Mouse (Mus musculus) cortical plate, adult 2 months (tissue): ENCODE data around the gene 4930572O03Rik. TPM values are rescaled to one million over a fixed set of nuclear protein-coding genes. Genes with fewer than 3 reads are reported as not detected.
"Not testable (repeated sequence)": the region's sequence is repeated elsewhere in the genome, so short reads cannot be mapped to it uniquely, and the experiment has no call there.

Source experiments
- H3K27ac ChIP-seq: fragments of 200-500 bp; 2 replicates; pipeline ENCODE4 v1.5.1; 2012; ENCODE audit warnings: low read length, control low read depth, inconsistent platforms; ENCODE audit not compliant: insufficient read depth
- H3K4me1 ChIP-seq: fragments of 200-500 bp; 2 replicates; pipeline ENCODE4 v1.6.1; 2011; ENCODE audit warnings: low read length; ENCODE audit not compliant: control insufficient read depth, insufficient read depth
- H3K4me3 ChIP-seq: fragments of 200-500 bp; 2 replicates; pipeline ENCODE4 v1.5.1; 2011; ENCODE audit warnings: mild to moderate bottlenecking, low read length, control low read depth; ENCODE audit not compliant: insufficient read depth
- CTCF ChIP-seq: fragments of 200-500 bp; IDR thresholded peaks from 2 replicates; pipeline ENCODE4 v1.5.1; 2011; ENCODE audit warnings: mild to moderate bottlenecking, control low read depth, low read length; ENCODE audit not compliant: insufficient read depth; ENCODE audit errors: extremely low read depth
- polyA plus RNA-seq: library from polyadenylated mRNA; depleted of rRNA; stranded (reverse); fragments of >200 nt; gene quantifications from 2 replicates; pipeline ENCODE4 v1.2.3, GENCODE M21; 2012; rRNA removed

Gene 4930572O03Rik
- polyA plus RNA-seq, 1 experiment, result not detected

DNA sequence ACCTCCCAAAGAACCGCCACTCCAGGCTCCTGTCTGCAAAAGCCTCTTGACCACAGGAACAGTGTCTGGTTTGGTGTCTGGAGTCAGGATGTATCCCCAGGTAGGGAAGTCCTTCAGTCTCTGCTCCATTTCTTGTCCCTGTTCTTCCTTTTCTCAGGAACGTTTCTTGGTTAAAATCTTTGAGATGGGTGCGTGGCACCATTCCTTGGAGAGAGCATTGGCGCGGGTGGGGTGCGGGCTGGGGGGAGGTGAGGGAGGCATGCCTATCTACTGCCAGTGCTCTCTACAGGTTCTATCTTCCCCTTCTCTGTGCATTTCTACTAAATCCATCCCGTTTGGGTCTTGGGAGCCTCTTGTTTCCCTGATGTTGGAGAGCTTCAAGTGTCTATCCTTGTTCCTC, 7.0 kb upstream of the 4930572O03Rik start:
- not testable (repeated sequence) for H3K27ac ChIP-seq, H3K4me1 ChIP-seq, H3K4me3 ChIP-seq

- 0 out of 2 replicates have a peak, but pooled peaks have one; percentile 4 for TF ChIP-seq CTCF
- H3K4me1 ChIP-seq, H3K27ac ChIP-seq, H3K4me3 ChIP-seq: not testable (repeated sequence)
Measured at GRCm38 (mm10) chr5:15652334-15652733, 4.5 kb downstream of the 4930572O03Rik start.

DNA sequence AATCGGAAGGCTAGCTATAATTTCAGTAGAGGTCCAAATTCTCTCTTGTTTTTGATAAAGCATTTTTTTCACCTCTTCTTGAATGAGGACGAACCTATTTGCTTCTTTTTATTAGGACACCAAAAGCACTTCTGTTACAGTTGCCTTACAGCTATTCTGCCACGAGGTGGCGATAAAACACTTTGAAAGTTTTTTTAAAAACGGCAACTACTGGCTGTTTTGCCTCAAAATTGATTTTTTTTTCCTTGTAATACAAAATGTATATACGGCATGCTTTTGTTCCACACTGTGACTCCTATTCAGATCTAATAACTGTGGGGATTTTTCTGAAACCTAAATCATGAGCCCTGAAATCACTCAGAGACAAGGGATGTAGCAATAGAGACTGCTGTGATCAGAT, 11.2 kb downstream of the 4930572O03Rik start:
- H3K4me3 ChIP-seq, H3K4me1 ChIP-seq, H3K27ac ChIP-seq: not testable (repeated sequence)

DNA sequence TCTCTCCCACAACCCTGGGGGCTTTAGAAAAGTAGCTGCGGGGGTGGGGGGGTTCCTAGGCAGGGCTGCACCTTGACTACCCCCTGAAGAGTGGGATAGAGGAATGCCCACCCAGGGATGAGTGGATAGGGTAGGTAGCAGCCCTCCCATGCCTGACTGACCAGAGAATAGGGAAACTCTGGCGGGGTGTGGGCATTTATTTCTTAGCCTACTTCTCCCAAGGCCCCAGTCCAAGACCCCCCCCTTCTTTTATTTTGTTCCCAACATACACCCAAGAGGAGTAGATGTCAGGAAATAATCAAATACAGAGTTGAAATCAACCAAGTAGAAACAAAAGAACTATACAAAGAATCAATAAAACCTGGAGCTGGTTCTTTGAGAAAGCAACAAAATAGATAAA, 19.2 kb downstream of the 4930572O03Rik start:
- not testable (repeated sequence) for H3K27ac ChIP-seq, H3K4me1 ChIP-seq

DNA sequence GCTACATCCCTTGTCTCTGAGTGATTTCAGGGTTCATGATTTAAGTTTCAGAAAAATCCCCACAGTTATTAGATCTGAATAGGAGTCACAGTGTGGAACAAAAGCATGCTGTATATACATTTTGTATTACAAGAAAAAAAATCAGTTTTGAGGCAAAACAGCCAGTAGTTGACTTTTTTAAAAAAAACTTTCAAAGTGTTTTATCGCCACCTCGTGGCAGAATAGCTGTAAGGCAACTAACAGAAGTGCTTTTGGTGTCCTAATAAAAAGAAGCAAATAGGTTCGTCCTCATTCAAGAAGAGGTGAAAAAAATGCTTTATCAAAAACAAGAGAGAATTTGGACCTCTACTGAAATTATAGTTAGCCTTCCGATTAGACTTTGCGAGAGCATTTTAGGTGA, 26.8 kb downstream of the 4930572O03Rik start:
- not testable (repeated sequence) for H3K4me3 ChIP-seq, H3K27ac ChIP-seq, H3K4me1 ChIP-seq

More for the DNA sequence above, 19.2 kb downstream of the 4930572O03Rik start:
- H3K4me3 ChIP-seq, result not testable (repeated sequence)

DNA sequence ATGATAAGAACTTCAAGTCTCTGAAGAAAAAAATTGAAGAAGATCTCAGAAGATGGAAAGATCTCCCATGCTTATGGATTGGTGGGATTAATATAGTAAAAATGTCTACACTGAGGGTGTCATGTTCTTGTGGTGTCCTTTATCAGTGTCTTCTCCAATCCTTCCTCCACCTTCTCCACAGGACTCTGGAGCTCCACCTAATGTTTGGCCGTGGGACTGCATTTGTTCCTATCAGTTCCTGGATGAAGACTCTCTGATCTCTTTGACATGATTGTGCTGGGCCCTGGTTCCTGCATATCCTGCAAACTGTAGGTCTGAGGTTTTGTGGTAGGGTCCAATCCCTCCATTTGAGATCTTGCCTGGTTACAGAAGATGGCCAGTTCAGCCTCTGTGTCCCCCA, 28.7 kb downstream of the 4930572O03Rik start:
- H3K4me3 ChIP-seq, H3K4me1 ChIP-seq, H3K27ac ChIP-seq: not testable (repeated sequence)

GRCm38 (mm10) chr5:15618764-15619163, 38.1 kb downstream of the 4930572O03Rik start, which contains the start of gene Speer4d:
Speer4d (plus strand) TSS chr5:15619064.
- not testable (repeated sequence) for H3K27ac ChIP-seq, H3K4me1 ChIP-seq, H3K4me3 ChIP-seq

DNA sequence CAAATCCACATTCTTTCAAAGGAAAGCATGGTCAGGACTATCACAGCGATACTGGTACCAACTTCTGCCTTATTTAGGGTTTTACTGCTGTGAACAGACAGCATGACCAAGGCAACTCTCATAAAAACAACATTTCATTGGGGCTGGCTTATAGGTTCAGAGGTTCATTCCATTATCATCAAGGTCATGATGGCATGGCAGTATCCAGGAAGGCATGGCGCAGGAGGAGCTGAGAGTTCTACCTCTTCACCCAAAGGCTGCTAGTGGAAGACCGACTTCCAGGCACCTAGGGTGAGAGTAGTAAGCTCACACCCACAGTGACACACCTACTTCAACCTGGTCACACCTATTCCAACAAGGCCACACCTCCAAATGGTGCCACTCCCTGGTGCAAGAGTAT, 40.7 kb downstream of the 4930572O03Rik start:
- H3K4me3 ChIP-seq, H3K27ac ChIP-seq, H3K4me1 ChIP-seq: not testable (repeated sequence)

GRCm38 (mm10) chr5:15610695-15611094, 46.2 kb downstream of the 4930572O03Rik start:
- H3K27ac ChIP-seq, H3K4me3 ChIP-seq, H3K4me1 ChIP-seq: not testable (repeated sequence)

DNA sequence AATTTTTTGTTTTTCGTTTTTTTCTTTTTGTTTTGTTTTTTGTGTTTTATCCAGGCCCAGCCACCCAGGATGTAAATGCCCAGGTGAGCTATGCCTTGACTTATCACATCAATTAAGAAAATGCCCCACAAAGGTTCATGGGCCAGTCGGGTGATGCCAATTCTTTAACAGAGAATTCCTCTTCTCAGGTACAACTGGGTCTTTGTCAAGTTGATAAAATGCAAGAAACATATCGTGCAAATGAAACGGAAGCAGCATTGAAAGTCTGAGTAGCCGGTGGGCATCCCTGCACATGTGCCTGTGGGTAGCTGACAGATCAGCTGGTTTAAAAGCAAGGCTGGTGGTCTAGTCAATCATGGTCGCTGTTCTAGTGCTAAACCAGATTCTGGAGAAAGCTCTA, 50.2 kb downstream of the 4930572O03Rik start:
- not testable (repeated sequence) for H3K4me1 ChIP-seq, H3K4me3 ChIP-seq

DNA sequence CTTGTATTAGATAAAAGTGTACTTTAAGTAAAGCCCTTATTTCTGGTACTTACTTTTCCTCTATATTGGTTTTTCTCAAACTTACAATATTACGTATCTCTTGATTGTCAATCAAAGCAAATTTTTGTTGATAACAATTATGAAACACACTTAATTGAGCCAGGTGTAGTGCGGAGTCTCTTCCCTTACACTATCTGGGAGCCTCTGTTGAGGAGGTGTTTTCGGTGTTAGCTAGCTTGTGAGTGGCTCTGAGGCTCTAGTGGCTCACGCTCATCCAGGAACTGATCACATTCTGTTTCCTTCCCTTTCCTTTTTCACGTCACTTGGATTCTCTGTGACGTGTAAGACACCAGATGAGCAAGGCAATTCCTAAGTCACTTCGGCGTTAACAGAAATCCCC, 53.3 kb downstream of the 4930572O03Rik start:
- not testable (repeated sequence) for H3K4me3 ChIP-seq, H3K27ac ChIP-seq, H3K4me1 ChIP-seq

More for the DNA sequence above, 50.2 kb downstream of the 4930572O03Rik start:
- H3K27ac ChIP-seq, result not testable (repeated sequence)

DNA sequence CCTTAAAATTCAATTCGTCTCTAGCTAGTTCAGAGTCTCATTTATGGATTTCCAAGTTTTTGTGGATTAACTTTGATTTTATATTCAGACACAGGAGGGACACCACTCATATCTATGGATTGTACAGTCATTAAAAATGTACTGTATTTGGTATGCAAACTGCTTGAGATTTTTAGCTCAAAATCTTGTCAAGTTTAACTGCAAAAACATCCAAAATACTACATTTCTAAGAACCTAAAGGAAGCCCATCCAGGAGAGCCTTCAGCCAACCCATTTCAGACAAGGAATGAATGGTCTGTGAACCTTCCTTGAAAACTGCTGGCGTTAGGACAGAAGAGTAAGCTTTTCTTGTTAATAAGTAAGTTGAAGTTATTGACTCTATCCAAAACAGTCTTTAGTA, 53.9 kb downstream of the 4930572O03Rik start:
- H3K4me3 ChIP-seq, H3K27ac ChIP-seq, H3K4me1 ChIP-seq: not testable (repeated sequence)

DNA sequence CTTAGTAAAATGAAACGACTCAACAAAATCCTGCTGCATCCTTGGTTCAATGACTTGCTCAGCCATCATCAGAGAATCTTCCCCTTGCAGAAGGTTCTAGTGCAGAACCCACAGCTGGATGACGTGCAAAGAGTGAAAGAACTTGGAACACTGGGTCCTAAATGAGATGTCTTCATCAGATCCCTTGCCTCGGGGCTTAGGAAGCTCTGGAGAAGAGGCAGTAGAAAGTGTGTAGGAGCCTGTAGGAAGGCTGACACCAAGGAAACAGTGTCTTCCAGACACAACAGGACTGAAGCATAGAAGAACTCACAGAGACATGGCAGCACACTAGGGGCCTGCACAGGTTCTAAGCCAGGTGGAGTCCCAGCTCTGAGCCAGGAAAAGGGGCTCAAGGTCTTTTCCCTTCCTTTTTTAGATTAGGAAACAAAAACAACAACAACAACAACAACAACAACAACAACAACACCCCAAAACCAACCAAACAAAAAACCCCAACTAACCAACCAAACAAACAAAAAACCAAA, 54.4 kb downstream of the 4930572O03Rik start:
- not testable (repeated sequence) for H3K4me1 ChIP-seq, H3K27ac ChIP-seq, H3K4me3 ChIP-seq

Other genes with a start within 250 kb of the 4930572O03Rik start
- 0.15 TPM in 1 of 2 replicates, not detected in the other for gene Gm21149, start 180.5 kb downstream of the 4930572O03Rik start, polyA plus RNA-seq
- not detected in 2 replicates for gene Gm21190, start 127.8 kb downstream of the 4930572O03Rik start, polyA plus RNA-seq
- gene Gm21083, start 79.7 kb downstream of the 4930572O03Rik start, polyA plus RNA-seq, result not detected in 2 replicates
- gene Speer4d, start 38.0 kb downstream of the 4930572O03Rik start, polyA plus RNA-seq, result not detected in 2 replicates
- gene Speer4c, start 57.2 kb upstream of the 4930572O03Rik start, polyA plus RNA-seq, result not detected in 2 replicates